Mouse (Mus musculus): ENCODE results near the gene Acer3. TPM values are rescaled to one million over a fixed set of nuclear protein-coding genes. Genes with fewer than 3 reads are reported as not detected.

Acer3 gene
- total RNA-seq, 2 experiments from 2014 or later = 12.2 to 12.3 TPM

DNA sequence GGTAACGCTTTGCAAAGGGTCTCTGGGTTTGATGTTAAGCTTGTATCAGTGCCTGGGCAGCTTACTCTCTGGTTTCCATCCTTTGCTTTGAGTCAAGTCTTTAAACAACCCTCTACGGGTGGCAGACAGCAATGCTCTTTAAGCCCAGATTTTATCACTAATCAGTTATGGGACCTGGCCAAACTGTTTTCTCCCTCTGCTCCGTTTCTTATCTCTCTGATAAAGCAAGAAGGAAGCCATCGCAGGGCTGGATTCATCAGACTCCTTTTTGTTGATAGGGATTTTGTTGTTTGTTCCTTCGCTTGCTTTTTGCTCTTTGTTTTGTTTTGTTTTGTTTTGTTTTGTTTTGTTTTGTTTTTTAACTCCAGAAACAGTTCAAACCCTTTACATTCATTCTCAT, 19.3 kb upstream of the Acer3 start:
- no peak for DNase-seq (ENCODE audit: low spot score)
- intact Hi-C loops (cut with DNase I) = loop anchor here (2.0 to 5.0 kb wide), 2 partner anchors 33 to 186 kb away; no protein-coding TSS in a partner anchor

- intact Hi-C loops (cut with DNase I) = no loop called here
- no peak for DNase-seq (ENCODE audit: low spot score)
These were observed 13.0 kb upstream of the Acer3 start for GRCm38 (mm10) chr7:98333987-98334386.

DNA sequence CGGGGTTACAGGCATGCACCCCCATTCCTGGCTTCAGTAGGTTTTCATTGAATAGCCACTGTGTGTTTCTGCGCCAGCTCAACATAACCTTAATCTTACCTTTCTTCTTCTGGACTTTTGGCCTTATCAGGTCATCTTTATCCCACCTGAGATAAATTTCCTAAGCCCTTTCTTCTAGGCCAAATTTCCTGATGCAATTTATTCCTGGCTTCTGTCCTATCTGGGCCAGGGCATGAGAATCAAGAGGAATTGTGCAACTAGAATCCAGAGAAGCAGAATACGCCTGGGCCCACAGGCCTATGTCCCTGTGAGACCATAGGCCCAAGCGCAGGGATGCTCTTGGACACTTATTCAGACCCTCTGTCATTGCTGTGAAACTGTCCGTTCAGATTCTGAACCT, 12.5 kb upstream of the Acer3 start:
- intact Hi-C loops (cut with DNase I) = no loop called here
- no peak for DNase-seq (ENCODE audit: low spot score)

- intact Hi-C loops (cut with DNase I) = no loop called here
- DNase-seq (ENCODE audit: low spot score) = no peak
These were observed 11.8 kb upstream of the Acer3 start for GRCm38 (mm10) chr7:98332678-98333397.

GRCm38 (mm10) chr7:98331932-98332331, 10.9 kb upstream of the Acer3 start:
- no peak for DNase-seq (ENCODE audit: low spot score)
- intact Hi-C loops (cut with DNase I) = no loop called here

GRCm38 (mm10) chr7:98330375-98331002, 9.5 kb upstream of the Acer3 start:
- intact Hi-C loops (cut with DNase I) = no loop called here
- DNase-seq (ENCODE audit: low spot score) = no peak

DNA sequence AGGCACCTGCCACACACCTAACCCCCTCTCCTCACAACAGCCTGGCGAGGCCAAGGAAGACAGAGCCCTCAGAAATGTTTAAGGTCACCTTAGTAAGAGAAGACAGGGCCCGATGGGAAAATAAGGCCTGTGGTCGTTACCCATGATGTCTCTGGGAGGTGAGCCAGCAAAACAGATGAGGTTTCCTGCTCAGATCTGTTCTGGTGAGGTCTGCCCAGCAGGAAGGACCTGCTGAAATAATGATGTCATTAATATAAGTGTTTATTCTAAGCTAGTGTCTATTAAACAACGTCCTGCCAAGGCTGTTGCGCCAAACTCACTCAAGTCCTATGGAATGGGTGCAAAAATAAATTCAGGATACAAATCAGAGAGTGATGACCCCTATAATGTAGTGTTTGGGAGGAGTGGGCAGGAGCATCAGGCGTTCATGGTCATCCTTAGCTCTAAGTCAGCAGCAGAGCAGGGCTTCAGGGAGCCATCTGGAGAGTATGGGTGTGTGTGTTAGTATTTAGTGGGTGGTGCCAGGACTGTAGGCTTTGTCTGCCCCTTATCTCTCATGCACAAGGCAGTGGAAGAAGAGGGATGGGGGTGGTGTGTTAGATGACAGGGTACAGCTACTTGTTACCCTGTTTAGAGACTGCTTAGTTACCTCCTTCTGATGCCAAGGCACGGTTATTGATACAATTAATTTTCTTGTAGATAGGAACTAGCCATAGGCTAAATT, 8.8 kb upstream of the Acer3 start:
- no peak for DNase-seq (ENCODE audit: low spot score)
- intact Hi-C loops (cut with DNase I) = no loop called here

DNA sequence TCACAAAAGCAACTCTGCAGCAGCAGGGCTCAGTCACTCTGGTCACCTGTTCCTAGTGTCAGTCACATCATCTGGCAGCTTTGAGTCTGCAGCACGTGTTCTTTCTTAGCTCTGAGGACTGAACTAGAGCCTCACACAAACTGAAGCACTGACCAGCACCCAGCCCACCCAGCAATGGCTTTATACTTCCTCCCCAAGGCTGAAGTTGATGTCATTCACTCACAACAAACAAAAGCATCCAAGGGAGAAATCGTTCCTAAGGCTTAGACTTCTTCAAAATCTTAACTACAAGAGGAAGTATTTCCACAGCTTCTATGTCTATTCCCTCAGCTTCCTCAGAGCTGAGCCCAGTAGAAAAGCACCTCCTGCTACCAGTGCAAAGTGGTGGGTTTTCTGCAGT, 7.3 kb upstream of the Acer3 start:
- DNase-seq (ENCODE audit: low spot score) = no peak
- intact Hi-C loops (cut with DNase I) = no loop called here

- no peak for DNase-seq (ENCODE audit: low spot score)
- intact Hi-C loops (cut with DNase I) = no loop called here
These were observed 5.0 kb upstream of the Acer3 start for GRCm38 (mm10) chr7:98326051-98326450.

GRCm38 (mm10) chr7:98324228-98324627, 3.2 kb upstream of the Acer3 start:
- intact Hi-C loops (cut with DNase I) = no loop called here
- no peak for DNase-seq (ENCODE audit: low spot score)

- no peak for DNase-seq (ENCODE audit: low spot score)
- intact Hi-C loops (cut with DNase I) = no loop called here
These were observed 2.4 kb upstream of the Acer3 start for GRCm38 (mm10) chr7:98323288-98324019.

DNA sequence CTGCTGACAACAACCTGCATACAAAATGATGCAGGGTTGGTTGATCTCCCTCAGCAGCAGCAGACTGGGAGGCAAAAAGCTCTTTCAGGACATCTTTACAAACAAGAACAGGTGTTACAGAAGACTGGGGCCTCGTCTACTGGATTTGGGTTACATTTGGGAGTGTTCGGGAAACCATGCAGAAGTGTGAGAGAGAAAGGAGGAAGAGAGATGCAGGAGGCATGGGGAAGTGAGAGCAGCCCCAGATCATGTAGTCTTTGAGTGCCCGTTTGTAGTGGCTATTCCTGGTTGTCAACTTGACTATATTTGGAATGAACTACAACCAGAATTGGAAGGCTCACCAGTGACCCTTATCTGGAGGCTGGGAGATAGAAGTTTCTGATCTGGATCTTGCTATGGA, 1.4 kb upstream of the Acer3 start:
- DNase-seq (ENCODE audit: low spot score) = no peak
- intact Hi-C loops (cut with DNase I) = no loop called here

DNA sequence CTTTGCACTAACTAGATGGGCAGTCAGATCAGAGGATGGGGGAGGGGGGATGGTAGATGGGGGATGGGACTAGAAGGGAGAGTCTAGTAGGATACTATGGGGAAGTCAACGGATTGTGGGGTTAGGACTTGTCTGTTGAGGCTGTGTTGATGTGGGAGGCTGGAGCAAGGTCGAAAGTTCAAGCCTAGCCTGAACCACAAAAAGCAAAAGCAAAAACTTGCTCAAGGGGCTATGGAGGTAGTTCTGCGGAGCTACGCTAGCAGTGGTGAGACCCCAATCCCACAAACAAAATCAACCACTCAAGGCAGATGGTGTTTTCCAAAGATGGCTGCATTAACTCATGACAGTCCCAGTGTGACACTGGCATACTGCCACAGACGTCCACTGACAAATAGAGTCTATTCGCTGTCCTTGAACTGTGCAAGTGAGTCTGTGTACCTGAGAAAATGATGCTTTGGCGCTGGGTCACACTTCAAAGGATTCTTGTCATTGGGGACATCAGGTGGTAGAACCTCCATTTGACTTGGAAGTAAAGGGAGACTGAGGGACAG, 927 bp downstream of the Acer3 start:
- intact Hi-C loops (cut with DNase I) = no loop called here
- DNase-seq (ENCODE audit: low spot score) = no peak

DNA sequence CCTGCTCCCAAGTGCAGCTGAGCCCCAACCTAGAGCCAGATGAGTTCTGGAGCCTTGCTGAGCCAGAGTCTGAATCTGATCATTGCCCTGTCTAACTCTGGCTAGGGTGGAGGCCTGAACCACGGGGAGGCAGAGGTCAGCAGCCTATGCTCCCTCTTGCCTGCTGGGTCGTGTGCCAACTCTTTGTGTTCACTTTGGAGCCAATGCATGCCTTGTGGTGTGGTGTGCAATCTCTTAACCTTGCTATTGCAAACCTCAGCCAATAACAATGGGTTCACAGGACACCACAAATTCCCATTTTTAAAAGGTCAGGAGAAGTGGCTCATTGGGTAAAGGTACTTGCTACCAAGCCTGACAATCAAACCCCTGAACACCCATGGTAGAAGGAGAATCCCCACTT, 4.4 kb downstream of the Acer3 start:
- DNase-seq (ENCODE audit: low spot score) = no peak
- intact Hi-C loops (cut with DNase I) = no loop called here

DNA sequence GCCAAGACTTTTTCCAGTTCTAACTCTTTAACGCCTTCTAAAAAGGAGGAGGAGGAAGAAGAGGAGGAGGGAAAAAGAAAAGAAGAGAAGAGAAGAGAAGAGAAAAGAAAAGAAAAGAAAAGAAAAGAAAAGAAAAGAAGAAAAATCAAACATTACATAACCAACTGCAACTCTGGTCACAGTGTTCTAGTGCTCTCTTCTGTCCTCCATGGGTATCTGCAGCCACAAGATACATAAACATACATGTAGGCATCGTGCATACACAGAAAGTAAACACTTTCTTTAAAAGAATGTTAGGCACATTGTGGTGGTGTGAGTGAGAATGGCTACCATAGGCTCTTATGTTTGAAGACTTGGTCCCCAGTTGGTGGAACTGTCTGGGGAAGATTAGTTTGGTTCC, 5.9 kb downstream of the Acer3 start:
- intact Hi-C loops (cut with DNase I) = no loop called here

GRCm38 (mm10) chr7:98312185-98312920, 8.7 kb downstream of the Acer3 start:
- intact Hi-C loops (cut with DNase I) = no loop called here
- no peak for DNase-seq (ENCODE audit: low spot score)

More for the DNA sequence above, 5.9 kb downstream of the Acer3 start:
- DNase-seq (ENCODE audit: low spot score) = no peak

DNA sequence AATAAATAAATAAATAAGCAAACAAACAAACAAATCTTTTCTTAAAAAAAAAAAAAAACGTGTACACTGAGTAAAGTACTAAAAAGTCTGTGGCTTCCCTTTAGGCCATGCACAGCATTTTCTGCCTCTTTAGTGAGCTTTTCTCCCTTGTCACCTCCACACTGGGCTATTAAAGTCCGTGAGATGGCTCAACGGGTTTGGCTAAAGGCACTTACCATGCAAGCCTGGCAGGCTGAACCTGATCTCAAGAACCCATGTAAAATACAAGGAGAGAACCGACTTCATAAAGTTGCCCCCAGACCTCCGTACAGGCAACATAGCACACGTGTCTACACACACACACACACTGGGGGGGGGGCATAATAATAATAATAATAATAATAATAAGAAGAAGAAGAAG, 10.7 kb downstream of the Acer3 start:
- DNase-seq (ENCODE audit: low spot score) = no peak

DNA sequence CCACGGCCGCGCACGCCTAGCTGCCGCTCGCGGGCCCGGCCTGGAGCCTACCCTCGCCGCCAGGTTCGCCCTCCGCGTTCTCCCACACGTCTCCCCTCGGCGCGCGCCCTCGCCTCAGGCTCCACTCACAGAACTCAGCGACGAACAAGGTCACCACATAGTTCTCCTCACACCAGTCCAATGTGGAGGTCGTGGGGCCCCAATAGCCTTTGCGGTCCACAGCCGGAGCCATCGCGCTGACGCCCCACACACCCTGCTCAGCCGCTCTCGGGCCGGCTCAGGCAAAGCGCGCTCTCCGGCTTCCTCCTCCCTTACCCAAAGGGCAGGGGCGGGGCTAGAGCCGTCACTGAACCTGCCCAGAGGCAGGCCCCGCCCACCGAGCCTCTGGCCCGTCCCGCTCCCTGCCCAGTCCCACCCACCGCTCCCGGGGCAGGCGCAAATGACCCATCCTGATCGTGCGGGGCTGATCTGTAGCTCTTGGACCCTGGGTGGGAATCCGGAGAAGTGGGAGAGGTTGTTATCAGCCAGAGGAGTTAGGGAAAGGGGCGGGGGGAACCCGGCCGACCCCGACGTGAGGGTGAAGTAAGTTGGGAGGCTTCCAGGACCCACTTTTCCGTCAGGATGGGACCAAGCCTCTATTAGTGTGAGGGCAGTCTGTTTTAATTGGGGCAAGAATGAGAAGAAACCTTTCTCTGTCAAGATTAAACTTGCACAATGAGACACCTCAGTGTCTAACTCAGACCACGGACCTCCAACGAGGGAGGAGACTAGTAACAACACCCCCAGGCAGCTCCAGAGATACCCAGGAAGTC, 11.6 kb downstream of the Acer3 start:
- intact Hi-C loops (cut with DNase I) = loop anchor here (5.0 kb wide), 1 partner anchor 33 kb away; no protein-coding TSS in a partner anchor
- DNase-seq (ENCODE audit: low spot score) = peak; percentile 91

More for the DNA sequence above, 10.7 kb downstream of the Acer3 start:
- intact Hi-C loops (cut with DNase I) = no loop called here
